Mouse (Mus musculus) layer of hippocampus, postnatal 14 days (tissue): ENCODE data around the gene Myof. TPM values are rescaled to one million over a fixed set of nuclear protein-coding genes. Genes with fewer than 3 reads are reported as not detected.
A peak's percentile ranks its signal among the peaks of the same experiment; 100 is the strongest.

Source experiments
- DNase-seq, 2 experiments: peaks; one replicate each; pipeline ENCODE4 v3.0.0; 2021 to 2022; ENCODE audit warnings: low spot score in 2 of 2, mixed read lengths in 1 of 2
- total RNA-seq, 2 experiments: library from RNA; stranded (reverse); gene quantifications; 2 replicates each; pipeline ENCODE4 v1.2.3; 2021

Myof gene
- total RNA-seq, 2 experiments from 2014 or later: 5.6 to 7.9 TPM

DNA sequence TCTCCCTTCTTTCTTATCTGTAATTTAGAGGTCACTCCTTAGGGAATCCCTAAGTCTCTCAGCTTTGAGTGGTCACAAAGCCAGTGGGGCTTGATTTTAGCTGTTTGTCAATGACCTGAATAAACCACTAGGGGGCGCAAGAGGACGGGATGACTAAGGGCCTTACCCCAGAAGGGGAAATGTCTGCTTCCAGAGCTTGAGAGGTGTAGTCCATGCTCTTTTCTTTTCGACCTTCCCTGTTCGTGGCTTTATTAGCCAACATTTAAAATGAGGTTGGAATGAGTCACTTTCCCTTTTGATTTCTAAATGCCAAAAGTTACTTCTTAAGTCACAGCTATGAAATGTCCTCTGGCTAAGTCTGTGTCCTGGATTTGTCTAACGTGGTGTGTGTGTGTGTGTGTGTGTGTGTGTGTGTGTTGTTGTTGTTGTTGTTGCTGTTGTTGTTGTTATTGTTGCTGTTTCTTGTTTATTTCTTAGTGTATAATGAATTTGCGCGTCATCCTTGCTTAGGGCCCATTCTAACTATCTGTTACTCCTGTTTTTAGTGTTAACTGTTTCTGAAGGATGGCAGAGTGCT is 87.9 kb downstream of the Myof start:
- DNase-seq: peak; percentile 71 to 87

GRCm38 (mm10) chr19:37954772-37955171 is 88.6 kb downstream of the Myof start:
- DNase-seq: no peak

- DNase-seq: no peak
Measured at GRCm38 (mm10) chr19:37954236-37954635, 89.1 kb downstream of the Myof start.

GRCm38 (mm10) chr19:37946696-37947095 is 96.7 kb downstream of the Myof start:
- no peak for DNase-seq

DNA sequence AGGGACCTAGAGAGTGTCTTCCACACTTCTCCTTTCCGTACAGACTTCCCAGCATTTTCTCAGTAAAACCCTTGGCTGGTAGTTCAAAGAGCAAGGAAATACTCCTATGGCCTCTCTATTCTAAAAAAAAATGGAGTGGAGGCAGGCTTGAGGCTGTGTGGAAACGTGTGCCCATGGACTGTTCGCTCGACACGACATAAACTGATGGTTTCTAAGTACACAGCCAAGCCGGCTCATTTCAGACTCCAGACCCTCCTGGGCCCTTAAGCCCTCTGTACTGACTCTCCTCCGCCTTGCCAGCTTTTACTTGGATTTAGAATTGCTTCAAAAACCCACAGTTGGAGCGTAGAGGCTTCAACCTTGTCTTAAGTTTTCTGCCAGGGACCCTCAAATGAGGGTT is 97.3 kb downstream of the Myof start:
- DNase-seq: no peak

DNA sequence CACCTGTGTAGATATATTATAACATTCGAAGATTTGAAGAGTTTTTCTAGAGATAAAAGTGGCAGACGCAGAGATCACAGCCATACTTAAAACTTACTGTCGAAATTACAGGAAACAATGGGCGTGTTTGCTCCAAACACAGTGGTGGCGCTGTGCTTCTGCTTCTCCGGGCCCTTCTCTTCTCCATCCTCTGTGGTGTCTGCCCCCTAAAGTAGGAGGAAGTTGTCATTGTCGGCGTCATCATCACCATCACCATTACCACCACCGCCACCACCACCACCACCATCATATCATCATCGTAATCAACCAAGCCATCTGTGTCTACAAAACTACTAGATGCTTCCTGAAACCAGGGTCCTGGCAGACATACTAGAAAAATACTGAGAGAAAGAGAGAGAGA is 104.2 kb downstream of the Myof start:
- DNase-seq: no peak

DNA sequence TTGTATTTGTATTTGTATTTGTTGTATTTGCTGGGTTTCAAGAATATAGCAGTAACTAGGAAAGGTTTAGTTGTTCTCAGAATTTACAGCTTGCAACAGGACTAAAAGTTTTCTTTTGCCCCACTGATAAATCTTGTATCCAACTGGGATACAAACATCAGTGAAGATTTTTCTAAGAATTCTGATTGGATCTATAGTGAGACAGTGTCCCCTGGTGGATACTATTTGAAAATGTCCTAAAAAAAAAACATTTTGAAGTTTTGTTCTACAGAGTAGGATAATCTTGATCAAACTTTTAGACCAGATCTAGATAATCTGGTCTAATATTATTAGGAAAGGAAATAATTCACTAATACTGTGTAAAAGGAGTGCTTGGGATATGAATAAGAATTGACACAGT is 106.3 kb downstream of the Myof start:
- no peak for DNase-seq

GRCm38 (mm10) chr19:37934640-37935039 is 108.7 kb downstream of the Myof start:
- DNase-seq: no peak

GRCm38 (mm10) chr19:37932198-37932597 is 111.2 kb downstream of the Myof start:
- no peak for DNase-seq

GRCm38 (mm10) chr19:37927911-37928310 is 115.5 kb downstream of the Myof start:
- no peak for DNase-seq

- DNase-seq: no peak
Measured at GRCm38 (mm10) chr19:37925323-37925722, 118.1 kb downstream of the Myof start.

DNA sequence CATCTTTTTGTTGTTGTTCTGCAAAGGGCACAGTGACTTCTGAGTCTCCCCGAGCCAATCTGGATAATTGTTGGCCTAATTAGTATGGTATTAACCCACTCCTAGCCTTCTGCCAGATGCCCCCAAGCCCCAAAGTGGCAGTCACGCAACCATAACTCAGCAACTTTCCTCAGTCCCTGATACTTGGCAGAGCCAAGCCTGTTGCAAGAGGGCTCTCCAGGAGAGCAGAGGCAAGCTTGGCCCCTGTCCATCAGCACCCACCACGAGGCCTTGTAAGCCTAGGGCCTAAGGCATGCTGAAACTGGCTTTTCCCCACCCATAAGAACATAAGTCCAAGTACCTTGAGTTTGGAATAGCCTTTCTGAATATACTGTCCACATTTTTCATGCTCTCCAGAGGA is 119.1 kb downstream of the Myof start:
- no peak for DNase-seq

DNA sequence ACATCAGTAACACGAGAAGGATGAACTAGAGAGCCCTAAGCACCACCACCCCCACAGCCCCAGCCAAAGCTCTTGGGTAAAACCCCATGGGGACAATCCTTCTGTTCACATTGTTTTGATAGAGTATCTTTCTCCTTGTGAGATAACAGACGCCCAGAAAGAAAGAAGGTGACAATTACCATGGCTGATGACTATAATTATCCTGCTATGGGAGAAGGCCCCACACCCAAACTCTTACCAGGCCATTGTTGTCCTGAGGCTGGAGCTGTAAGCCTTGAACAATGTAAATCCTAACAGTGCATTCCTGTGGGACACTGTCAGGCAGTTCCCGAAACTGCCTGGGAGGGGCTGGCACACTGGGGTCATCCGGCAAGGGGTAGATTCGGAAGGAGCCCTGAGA is 122.3 kb downstream of the Myof start:
- DNase-seq: no peak

GRCm38 (mm10) chr19:37918515-37918932 is 124.9 kb downstream of the Myof start:
- peak in 1 of 2 experiments; percentile 9 for DNase-seq

DNA sequence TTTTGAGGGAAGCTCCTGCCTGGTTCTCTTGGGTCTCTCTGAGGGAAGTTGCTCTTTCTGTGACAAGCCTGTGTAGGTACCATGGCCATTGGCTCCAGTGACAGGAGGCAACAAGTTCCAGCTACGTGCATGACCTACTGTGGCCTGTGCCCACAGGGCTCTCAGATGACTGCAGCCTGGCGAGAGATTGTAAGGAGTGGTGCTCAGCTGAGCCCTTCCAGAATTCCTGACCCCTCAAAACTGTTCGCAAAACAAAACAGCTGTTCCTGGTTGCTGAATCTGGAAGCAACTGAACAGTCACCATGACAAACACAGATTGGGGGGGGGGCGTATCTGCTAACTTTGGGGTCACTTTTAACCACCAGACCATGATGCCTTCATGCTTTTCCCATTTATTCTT is 129.1 kb downstream of the Myof start:
- DNase-seq: no peak

DNA sequence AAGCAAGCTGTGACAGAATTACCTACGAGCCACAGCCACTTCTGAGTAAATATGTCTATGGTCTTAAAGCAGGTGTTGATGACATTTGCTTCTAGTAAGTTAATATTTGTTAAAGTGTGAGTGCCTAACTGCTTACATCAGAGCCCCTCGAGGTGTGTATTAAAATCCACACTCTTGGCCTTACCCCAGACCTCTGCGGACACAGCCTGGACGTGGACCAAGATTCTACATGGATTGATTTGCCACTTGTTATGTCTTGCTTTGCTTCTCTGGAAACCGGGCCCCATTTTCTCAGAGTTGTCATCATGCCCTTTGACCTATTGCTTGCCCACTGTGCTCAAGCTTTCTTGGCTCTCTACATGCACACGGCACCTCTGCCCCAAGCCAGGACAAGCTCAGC is 130.9 kb downstream of the Myof start:
- DNase-seq: no peak

DNA sequence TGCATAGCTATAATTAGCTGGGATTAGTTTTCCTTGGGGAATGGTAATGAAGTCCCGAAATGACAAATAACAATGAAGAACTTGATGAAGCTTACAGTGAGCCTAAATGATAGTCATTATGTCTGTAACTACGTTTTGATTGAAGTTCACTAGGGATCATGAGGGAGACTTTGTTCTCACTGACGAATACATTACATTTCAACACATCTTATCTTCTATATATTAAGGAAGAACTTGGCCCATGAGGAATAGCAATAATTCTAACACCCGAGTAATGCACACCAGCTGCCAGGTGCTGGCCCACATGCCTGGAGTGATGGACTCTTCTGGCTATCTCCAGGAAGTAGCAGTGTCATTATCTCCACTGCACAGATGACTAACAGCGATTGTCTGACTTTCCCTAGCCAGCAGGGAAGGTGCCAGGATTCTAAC is 133.5 kb downstream of the Myof start:
- DNase-seq: peak in 1 of 2 experiments; percentile 34

DNA sequence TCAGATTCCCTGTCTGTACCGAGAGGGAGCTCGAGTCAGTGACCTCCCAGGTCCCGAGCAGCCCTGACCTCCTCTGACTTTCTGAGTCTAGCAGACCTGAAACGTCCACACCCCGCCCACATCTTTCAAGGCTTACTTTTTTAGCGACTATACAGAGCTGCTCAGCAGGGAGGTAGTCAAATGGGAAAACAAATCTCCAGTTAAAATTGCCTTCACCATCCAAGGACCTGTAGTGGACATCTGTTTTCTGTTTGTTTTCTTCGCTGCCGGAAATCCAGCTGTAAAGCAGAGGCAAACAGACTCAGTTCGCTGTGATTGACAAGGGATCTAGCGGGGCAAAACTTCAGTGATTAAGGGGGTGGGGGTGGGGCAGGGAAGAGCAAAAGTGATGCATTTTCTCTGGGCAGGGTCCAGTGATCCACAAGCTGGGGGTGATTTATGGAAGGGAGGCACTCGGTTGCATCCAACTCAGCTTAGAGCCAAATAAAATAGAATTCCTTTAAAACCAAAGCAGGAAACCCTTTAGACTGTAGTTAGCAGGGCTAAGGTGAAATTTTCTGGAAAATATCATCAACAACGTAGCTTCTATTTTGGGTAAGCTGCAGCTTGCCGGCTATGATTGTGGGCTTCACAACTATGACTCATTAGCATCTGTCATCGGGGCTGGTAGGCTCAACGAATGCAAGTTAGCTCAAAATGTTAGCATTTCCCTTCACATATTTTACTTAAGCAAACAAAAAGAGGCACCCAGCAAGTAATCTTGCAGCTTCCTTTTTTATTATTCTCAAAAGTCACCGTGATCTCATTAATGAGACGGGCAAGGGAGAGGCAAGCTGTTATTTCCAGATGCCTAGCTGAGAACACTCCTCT is 135.7 kb downstream of the Myof start:
- peak in 1 of 2 experiments; percentile 62 for DNase-seq

- no peak for DNase-seq
Measured at GRCm38 (mm10) chr19:37906916-37907315, 136.5 kb downstream of the Myof start.

- DNase-seq: peak in 1 of 2 experiments; percentile 27
Measured at GRCm38 (mm10) chr19:37896081-37896480, 147.3 kb downstream of the Myof start.

- no peak for DNase-seq
Measured at GRCm38 (mm10) chr19:37891006-37891405, 152.4 kb downstream of the Myof start.

DNA sequence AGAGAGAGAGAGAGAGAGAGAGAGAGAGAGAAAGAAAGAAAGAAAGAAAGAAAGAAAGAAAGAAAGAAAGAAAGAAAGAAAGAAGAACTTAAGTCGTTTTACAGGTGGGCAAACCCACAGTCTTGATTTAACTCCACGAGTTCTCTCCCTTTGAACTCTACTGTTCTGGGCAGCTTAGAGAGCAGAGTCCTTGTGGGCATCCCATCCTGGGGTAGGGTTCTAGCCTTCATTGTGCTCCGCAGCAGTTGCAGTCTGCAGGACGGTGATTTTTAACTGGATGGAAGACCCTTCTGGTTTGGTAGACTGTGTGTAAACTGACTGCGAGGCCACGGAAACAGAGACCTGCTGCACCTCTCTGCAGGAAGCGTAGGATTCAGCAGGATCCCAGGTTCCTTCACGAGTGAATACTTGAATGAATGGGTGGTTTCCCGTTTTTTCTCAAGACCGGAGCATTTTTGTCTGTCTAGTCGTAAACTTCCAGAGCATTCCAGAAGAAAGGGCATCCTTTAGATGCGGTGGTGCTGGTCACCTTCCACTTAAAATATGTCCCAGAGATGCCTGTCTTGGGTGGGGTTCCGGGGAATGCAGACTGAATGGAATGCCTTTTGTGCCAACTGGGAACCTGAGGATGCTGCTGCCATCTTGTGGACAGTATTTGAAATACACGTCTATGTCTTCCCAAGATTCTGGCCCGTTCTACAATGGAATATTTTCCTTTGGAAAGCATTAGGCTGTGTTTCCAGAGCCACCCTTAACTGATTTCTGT is 156.8 kb downstream of the Myof start:
- peak; percentile 67 to 77 for DNase-seq
